Mouse (Mus musculus): Measurements from ENCODE around the gene Adat1.
A peak's percentile ranks its signal among the peaks of the same experiment; 100 is the strongest.

Adat1 gene

DNA sequence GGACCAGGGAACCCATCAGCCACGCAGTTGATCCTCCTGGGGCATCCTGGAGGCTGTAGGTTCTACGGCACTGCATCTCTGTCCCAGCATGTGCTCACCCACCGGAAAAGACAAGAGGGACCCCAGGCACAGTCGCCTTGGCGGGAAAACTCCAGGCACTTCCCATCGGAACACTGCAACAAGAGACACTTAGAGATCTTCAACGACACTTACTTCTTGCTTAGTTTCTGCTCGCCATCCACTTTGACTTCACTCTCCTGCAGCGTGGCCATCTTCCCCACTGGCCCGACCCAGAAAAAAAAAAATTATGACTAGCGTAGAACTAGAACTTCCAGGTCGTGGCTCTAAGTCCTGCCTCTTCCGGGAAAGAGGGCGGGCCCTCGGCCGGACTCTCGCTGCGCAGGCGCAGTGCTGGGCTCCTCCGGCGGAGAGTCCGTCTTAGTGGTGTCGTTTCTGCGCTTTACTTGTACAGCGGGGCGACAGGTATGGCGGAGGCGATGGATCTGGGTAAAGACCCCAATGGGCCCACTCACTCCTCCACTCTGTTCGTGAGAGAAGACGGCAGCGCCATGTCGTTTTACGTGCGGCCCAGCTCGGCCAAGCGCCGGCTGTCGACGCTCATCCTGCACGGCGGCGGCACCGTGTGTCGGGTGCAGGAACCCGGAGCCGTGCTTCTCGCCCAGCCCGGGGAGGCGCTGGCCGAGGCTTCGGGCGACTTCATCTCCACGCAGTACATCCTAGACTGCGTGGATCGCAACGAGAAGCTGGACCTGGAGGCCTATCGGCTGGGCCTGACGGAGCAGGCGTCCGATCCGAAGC is 19.1 kb upstream of the Adat1 start, which contains the start of the genes Kars and Terf2ip:
Kars (minus strand) TSS at position 327 of the 819 bp plus-strand sequence.
Terf2ip (plus strand) TSS at position 402 of the 819 bp plus-strand sequence.
- Histone ChIP-seq H3K9me3 (ENCODE audit: low read length) (no peaks in the 10 kb centered on the region), H3K4me1 (replicated peaks; ENCODE audit: low read depth, low read length) (peaks cover 52% of the 10 kb centered on the region), H3K36me3 (ENCODE audit: insufficient read depth, low read length) (peaks cover 39% of the 10 kb centered on the region), H3K27me3 (ENCODE audit: insufficient read depth, low read length) (peaks cover 17% of the 10 kb centered on the region), H3K4me3 (replicated peaks; ENCODE audit: low read length) (peak within 1 kb of the TSS; percentile 98)
- TF ChIP-seq NANOG (IDR thresholded peaks at IDR 0.05; ENCODE audit: borderline replicate concordance, low read length) (no peak), CTCF (conservative IDR thresholded peaks at IDR 0.05; ENCODE audit: low read length) (no peak), POU5F1 (IDR thresholded peaks at IDR 0.05; ENCODE audit: borderline replicate concordance, low read length) (no peak)

DNA sequence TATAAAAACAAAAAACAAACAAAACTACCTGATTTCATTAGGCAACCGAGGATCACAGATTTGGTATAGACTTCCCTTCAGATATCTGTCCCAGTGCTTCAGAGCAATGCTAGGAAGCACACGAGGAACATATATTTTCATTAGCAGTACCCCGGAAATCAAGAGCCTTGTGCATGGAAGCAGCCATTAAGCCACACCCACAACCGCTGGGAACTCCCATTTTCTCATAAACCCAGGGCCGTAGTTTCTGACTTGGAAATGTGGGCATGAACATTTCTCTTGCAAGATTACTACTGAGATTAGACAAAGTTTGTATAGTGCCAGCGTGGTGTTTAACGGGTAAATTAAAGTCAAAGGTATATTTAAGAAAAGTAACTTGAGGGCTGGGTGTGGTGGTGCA is 17.5 kb upstream of the Adat1 start:
- Histone ChIP-seq H3K36me3 (ENCODE audit: insufficient read depth, low read length) (peaks cover 45% of the 10 kb centered on the region), H3K27me3 (ENCODE audit: insufficient read depth, low read length) (peaks cover 17% of the 10 kb centered on the region), H3K9me3 (ENCODE audit: low read length) (no peaks in the 10 kb centered on the region), H3K4me1 (replicated peaks; ENCODE audit: low read depth, low read length) (peaks cover 67% of the 10 kb centered on the region), H3K4me3 (replicated peaks; ENCODE audit: low read length) (peak overlapping the region; percentile 98)
- TF ChIP-seq POU5F1 (IDR thresholded peaks at IDR 0.05; ENCODE audit: borderline replicate concordance, low read length) (no peak), NANOG (IDR thresholded peaks at IDR 0.05; ENCODE audit: borderline replicate concordance, low read length) (no peak), CTCF (conservative IDR thresholded peaks at IDR 0.05; ENCODE audit: low read length) (no peak)

DNA sequence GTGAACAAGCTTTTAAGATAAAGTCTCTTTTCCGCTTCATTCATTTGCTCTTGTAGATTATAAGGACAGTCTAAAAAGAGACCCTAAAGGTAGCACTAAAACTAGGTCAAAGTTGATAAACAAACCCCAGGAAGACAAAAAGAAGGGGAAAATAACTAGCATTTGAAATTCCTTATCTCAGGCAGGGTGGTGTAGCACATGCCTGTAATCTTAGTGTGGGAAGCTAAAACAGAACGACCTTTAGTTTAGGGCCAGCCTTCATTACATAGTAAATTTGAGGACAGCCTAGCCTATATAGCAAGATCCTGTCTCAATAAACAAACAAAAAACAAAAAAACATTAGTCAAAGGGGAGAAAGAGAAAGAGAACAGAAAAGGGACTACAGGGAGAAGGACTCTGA is 15.6 kb upstream of the Adat1 start:
- Histone ChIP-seq H3K4me1 (replicated peaks; ENCODE audit: low read depth, low read length) (peaks cover 77% of the 10 kb centered on the region), H3K4me3 (replicated peaks; ENCODE audit: low read length) (no peak overlapping the region), H3K9me3 (ENCODE audit: low read length) (no peaks in the 10 kb centered on the region), H3K27me3 (ENCODE audit: insufficient read depth, low read length) (peaks cover 11% of the 10 kb centered on the region), H3K36me3 (ENCODE audit: insufficient read depth, low read length) (peaks cover 63% of the 10 kb centered on the region)
- no peak for TF ChIP-seq NANOG (IDR thresholded peaks at IDR 0.05; ENCODE audit: borderline replicate concordance, low read length)
- TF ChIP-seq POU5F1 (IDR thresholded peaks at IDR 0.05; ENCODE audit: borderline replicate concordance, low read length) = no peak
- no peak for TF ChIP-seq CTCF (conservative IDR thresholded peaks at IDR 0.05; ENCODE audit: low read length)

DNA sequence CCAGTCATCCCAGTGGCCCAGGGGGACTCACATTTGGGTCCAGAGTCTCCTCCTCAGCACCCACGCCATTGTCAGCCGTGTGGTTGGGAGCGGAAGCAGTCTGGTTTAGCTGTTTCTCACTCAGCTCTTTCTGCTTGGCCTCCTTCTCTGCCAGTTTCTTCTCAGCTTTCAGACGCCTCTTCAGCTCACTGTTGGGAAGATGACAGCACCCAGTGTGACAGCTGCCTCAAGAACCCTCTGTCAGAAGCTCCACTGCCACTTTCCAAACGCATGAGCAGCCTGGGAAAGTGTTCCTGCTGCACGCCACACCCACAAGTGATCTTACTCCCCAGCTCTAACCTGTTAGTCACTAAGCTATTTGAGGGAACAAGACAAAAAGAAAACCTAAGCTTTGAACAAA is 13.5 kb upstream of the Adat1 start:
- H3K27me3 ChIP-seq (ENCODE audit: insufficient read depth, low read length) = no peaks in the 10 kb centered on the region
- H3K4me1 ChIP-seq (replicated peaks; ENCODE audit: low read depth, low read length) = peaks cover 77% of the 10 kb centered on the region
- no peaks in the 10 kb centered on the region for H3K9me3 ChIP-seq (ENCODE audit: low read length)
- peaks cover 84% of the 10 kb centered on the region for H3K36me3 ChIP-seq (ENCODE audit: insufficient read depth, low read length)
- no peak overlapping the region for H3K4me3 ChIP-seq (replicated peaks; ENCODE audit: low read length)
- no peak for TF ChIP-seq CTCF (conservative IDR thresholded peaks at IDR 0.05; ENCODE audit: low read length)
- no peak for TF ChIP-seq POU5F1 (IDR thresholded peaks at IDR 0.05; ENCODE audit: borderline replicate concordance, low read length)
- TF ChIP-seq NANOG (IDR thresholded peaks at IDR 0.05; ENCODE audit: borderline replicate concordance, low read length) = no peak

DNA sequence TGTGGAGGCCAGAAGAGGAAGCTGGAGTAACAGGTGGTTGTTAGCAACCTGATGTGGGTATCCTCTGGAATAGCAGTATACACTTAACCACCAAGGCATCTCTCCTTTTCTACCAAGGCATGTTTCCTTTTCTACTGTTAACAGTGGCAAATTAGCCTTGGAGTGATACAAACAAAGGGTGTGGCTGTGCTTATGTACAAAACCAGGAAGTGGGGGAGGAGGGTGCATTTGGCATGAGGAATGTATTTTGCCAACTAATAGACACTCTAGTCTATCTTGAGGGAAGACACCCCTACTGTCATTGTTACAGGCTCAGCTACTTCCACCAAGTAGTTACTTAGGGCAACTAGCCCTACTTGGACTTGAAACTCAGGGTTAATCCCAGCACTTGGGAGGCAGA is 12.7 kb upstream of the Adat1 start:
- Histone ChIP-seq H3K9me3 (ENCODE audit: low read length) (no peaks in the 10 kb centered on the region), H3K4me3 (replicated peaks; ENCODE audit: low read length) (no peak overlapping the region), H3K36me3 (ENCODE audit: insufficient read depth, low read length) (peaks cover 93% of the 10 kb centered on the region), H3K27me3 (ENCODE audit: insufficient read depth, low read length) (no peaks in the 10 kb centered on the region), H3K4me1 (replicated peaks; ENCODE audit: low read depth, low read length) (peaks cover 69% of the 10 kb centered on the region)
- TF ChIP-seq CTCF (conservative IDR thresholded peaks at IDR 0.05; ENCODE audit: low read length) = no peak
- no peak for TF ChIP-seq NANOG (IDR thresholded peaks at IDR 0.05; ENCODE audit: borderline replicate concordance, low read length)
- no peak for TF ChIP-seq POU5F1 (IDR thresholded peaks at IDR 0.05; ENCODE audit: borderline replicate concordance, low read length)

DNA sequence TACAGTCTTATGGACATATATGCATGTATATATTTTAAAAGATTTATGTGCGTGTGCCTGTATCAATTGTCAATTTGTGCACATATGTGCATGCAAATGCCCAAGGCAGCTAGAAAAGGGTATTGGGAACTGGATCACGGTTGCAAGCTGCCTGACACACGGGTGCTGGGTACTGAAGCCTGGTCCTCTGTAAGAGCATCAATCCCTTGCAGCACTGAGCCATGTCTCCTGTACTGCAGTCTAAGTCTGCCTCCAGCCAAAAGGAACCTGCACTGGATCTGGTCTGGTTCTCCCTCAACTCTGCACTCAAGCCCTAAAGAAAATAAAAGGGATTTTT is 569 bp upstream of the Adat1 start:
- H3K27me3 ChIP-seq (ENCODE audit: insufficient read depth, low read length) = no peaks in the 10 kb centered on the region
- peak overlapping the region; percentile 99 for H3K4me3 ChIP-seq (replicated peaks; ENCODE audit: low read length)
- TF ChIP-seq NANOG (IDR thresholded peaks at IDR 0.05; ENCODE audit: borderline replicate concordance, low read length) (no peak), POU5F1 (IDR thresholded peaks at IDR 0.05; ENCODE audit: borderline replicate concordance, low read length) (no peak), CTCF (conservative IDR thresholded peaks at IDR 0.05; ENCODE audit: low read length) (no peak)
- H3K36me3 ChIP-seq (ENCODE audit: insufficient read depth, low read length) = peaks cover 78% of the 10 kb centered on the region
- H3K4me1 ChIP-seq (replicated peaks; ENCODE audit: low read depth, low read length) = peaks cover 56% of the 10 kb centered on the region
- no peaks in the 10 kb centered on the region for H3K9me3 ChIP-seq (ENCODE audit: low read length)

DNA sequence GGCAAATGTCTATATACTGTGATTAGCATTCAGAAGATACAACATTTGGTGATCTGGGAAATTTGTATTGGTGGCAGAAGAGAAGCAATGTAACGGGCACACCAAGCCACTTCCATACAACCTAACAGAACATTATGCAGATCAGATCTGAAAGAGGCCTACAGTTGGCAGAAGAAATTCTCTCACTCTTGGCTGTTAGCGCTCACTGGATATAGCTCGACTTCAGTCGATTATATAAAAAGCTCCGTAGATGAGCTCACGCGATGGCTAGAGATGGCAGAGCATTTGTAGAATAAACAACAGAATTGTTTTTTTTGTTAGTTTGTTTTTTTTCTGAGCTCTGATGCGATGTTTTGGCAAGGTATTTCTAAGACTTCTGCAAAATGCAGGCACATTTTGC is 824 bp downstream of the Adat1 start:
- no peaks in the 10 kb centered on the region for H3K9me3 ChIP-seq (ENCODE audit: low read length)
- peaks cover 76% of the 10 kb centered on the region for H3K36me3 ChIP-seq (ENCODE audit: insufficient read depth, low read length)
- no peaks in the 10 kb centered on the region for H3K27me3 ChIP-seq (ENCODE audit: insufficient read depth, low read length)
- peak overlapping the region; percentile 99 for H3K4me3 ChIP-seq (replicated peaks; ENCODE audit: low read length)
- peaks cover 49% of the 10 kb centered on the region for H3K4me1 ChIP-seq (replicated peaks; ENCODE audit: low read depth, low read length)
- TF ChIP-seq NANOG (IDR thresholded peaks at IDR 0.05; ENCODE audit: borderline replicate concordance, low read length) (no peak), POU5F1 (IDR thresholded peaks at IDR 0.05; ENCODE audit: borderline replicate concordance, low read length) (no peak), CTCF (conservative IDR thresholded peaks at IDR 0.05; ENCODE audit: low read length) (no peak)

DNA sequence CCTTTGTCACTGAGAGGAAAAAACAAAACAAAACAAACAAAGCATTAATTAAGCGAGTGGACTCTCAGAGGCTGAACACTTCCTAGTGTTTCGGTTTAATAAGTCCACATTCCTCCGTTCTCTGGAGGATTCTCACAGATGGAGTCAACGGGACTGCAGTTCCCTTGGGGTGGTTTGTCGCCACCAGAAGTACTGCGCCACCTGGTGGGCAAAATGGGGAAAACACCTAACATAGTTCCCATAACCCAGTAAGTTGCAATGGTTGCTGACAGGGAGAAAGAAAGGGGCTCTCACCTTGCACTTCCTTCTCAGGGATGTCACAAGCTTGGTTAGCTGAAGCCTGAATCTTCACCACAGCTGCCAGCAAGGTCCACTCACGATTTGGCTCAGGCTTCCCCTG is 2.2 kb downstream of the Adat1 start:
- Histone ChIP-seq H3K36me3 (ENCODE audit: insufficient read depth, low read length) (peaks cover 76% of the 10 kb centered on the region), H3K27me3 (ENCODE audit: insufficient read depth, low read length) (no peaks in the 10 kb centered on the region), H3K4me3 (replicated peaks; ENCODE audit: low read length) (peak overlapping the region; percentile 56), H3K4me1 (replicated peaks; ENCODE audit: low read depth, low read length) (peaks cover 53% of the 10 kb centered on the region), H3K9me3 (ENCODE audit: low read length) (no peaks in the 10 kb centered on the region)
- no peak for TF ChIP-seq NANOG (IDR thresholded peaks at IDR 0.05; ENCODE audit: borderline replicate concordance, low read length)
- TF ChIP-seq CTCF (conservative IDR thresholded peaks at IDR 0.05; ENCODE audit: low read length) = peak; percentile 83
- no peak for TF ChIP-seq POU5F1 (IDR thresholded peaks at IDR 0.05; ENCODE audit: borderline replicate concordance, low read length)

Measured in E14TG2a.4 (cell line).